Mouse (Mus musculus): ENCODE results near the gene Pin1rt1. TPM values are rescaled to one million over a fixed set of nuclear protein-coding genes. Genes with fewer than 3 reads are reported as not detected.

Pin1rt1 gene
- polyA plus RNA-seq, 1 experiment from 2014 or later = not detected

DNA sequence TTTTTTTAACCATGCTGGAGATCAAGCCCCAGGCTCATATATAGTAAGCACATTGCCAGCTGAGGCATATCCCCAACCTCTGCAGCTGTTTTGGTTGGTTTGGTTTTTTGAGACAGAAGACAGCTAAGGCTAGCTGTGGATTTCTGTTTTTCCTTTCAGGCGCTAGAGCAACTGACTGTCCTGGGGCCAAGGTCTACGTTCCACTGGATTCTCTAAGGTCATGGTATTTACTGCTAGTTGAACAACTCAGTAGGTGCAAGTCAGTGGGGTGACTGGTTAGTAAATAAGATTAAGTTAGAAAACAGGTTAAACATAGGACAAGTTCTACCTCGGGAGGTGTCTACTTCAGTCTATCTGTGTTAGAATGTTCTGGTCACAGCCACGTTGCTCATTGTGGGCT is 31.4 kb downstream of the Pin1rt1 start:
- Histone ChIP-seq H3K4me2 (ENCODE audit: low read depth, severe bottlenecking) (no peak overlapping the region), H3K9ac (ENCODE audit: low read length) (no peak overlapping the region), H3K9me3 (ENCODE audit: control insufficient read depth, low read length) (no peaks in the 10 kb centered on the region), H3K36me3 (ENCODE audit: control insufficient read depth, insufficient read depth, low read length) (peaks cover 2% of the 10 kb centered on the region; the same call in 1 of the 2 replicates), H3K27ac (replicated peaks; ENCODE audit: low read depth, low read length) (no peak overlapping the region), H3K4me1 (ENCODE audit: control insufficient read depth, insufficient read depth, low read length) (no peaks in the 10 kb centered on the region), H3K4me3 (ENCODE audit: low read depth, low read length) (no peak overlapping the region), H3K27me3 (ENCODE audit: control insufficient read depth, insufficient read depth, low read length) (no peaks in the 10 kb centered on the region)
- no peak for ATAC-seq (ENCODE audit: insufficient number of reproducible peaks, low FRiP score, low TSS enrichment, low read depth)
- no peak for DNase-seq (ENCODE audit: low spot score)
- 96% methylated on average over 4 of the region's 4 CpGs for WGBS

DNA sequence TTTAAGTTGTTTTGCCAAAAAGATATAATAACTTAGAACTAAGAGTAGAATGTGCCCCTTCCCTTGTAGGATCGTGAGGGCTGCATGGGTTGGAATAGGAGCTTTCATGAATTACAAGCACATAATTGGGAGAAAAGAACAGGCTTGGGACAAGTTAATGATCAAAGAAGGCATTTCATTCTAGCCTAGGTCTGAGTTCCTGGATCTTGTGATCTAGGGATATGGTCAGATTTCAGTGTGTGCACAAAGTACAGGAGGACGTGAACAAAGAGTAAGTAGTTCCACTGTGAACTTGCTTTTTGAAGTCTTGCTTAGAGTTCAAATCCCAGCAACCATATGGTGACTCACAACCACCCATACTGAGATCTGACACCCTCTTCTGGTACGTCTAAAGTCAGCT is 38.9 kb downstream of the Pin1rt1 start:
- Histone ChIP-seq H3K9ac (ENCODE audit: low read length) (no peak overlapping the region), H3K4me3 (ENCODE audit: low read depth, low read length) (no peak overlapping the region), H3K36me3 (ENCODE audit: control insufficient read depth, insufficient read depth, low read length) (no peaks in the 10 kb centered on the region), H3K27me3 (ENCODE audit: control insufficient read depth, insufficient read depth, low read length) (no peaks in the 10 kb centered on the region), H3K27ac (replicated peaks; ENCODE audit: low read depth, low read length) (no peak overlapping the region), H3K4me1 (ENCODE audit: control insufficient read depth, insufficient read depth, low read length) (no peaks in the 10 kb centered on the region), H3K4me2 (ENCODE audit: low read depth, severe bottlenecking) (no peak overlapping the region), H3K9me3 (ENCODE audit: control insufficient read depth, low read length) (no peaks in the 10 kb centered on the region)
- no peak for DNase-seq (ENCODE audit: low spot score)
- no peak for ATAC-seq (ENCODE audit: insufficient number of reproducible peaks, low FRiP score, low TSS enrichment, low read depth)
- 78% methylated on average over 3 of the region's 3 CpGs for WGBS

DNA sequence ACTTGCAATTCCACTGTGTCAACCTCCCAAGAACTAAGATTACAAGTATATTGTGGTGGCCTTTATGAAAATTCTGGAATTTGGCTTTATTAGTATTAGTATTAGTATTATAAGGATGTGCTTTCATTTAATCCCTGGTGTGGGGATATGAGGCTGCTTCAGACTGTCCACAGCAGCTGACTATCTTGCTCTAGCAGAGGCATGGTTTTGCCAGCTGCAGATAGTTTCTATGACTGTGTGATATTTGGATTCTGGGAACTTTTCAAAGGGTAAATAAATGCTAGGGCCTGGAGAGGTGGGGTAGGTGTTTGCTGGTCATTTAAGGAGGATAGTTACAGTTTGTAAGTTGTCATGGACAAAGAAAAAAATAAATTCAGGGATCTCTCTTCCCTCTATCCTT is 44.5 kb downstream of the Pin1rt1 start:
- Histone ChIP-seq H3K9ac (ENCODE audit: low read length) (no peak overlapping the region), H3K4me3 (ENCODE audit: low read depth, low read length) (no peak overlapping the region), H3K4me1 (ENCODE audit: control insufficient read depth, insufficient read depth, low read length) (no peaks in the 10 kb centered on the region), H3K27me3 (ENCODE audit: control insufficient read depth, insufficient read depth, low read length) (no peaks in the 10 kb centered on the region), H3K4me2 (ENCODE audit: low read depth, severe bottlenecking) (no peak overlapping the region), H3K27ac (replicated peaks; ENCODE audit: low read depth, low read length) (no peak overlapping the region), H3K9me3 (ENCODE audit: control insufficient read depth, low read length) (no peaks in the 10 kb centered on the region), H3K36me3 (ENCODE audit: control insufficient read depth, insufficient read depth, low read length) (peaks cover 2% of the 10 kb centered on the region; the same call in 1 of the 2 replicates)
- no peak for DNase-seq (ENCODE audit: low spot score)
- ATAC-seq (ENCODE audit: insufficient number of reproducible peaks, low FRiP score, low TSS enrichment, low read depth) = no peak

DNA sequence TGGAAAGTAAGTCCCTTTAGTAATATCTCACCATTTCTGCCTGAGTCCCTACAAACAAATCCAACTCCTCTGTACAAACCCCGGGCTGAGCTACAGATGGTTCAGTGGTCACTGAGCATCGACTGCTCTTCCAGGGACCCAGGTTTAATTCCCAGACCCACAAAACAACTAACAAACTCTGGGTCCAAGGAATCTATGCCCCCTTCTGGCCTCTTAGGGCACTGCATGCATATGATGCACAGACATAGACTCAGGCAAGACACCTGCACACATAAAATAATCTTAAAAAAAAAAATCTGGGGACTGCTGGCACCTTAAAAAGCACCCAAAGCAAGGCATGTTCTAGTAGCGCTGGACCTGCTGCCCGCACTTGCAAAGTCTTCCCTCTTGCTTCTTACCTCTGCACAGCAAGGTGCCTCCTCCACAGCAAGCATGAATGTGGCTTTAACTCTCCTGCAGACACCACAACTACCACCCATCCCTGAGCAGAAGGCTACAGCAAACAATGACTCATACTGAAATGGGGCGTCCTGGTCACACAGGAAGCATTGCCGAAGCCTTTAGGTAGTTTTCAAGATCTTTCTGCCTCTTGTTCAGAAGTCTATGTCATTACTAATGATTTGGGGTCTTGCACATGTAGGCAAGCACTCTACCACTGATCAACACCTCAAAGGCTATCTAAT is 46.9 kb downstream of the Pin1rt1 start:
- ATAC-seq (ENCODE audit: insufficient number of reproducible peaks, low FRiP score, low TSS enrichment, low read depth) = no peak
- no peak overlapping the region for H3K27ac ChIP-seq (replicated peaks; ENCODE audit: low read depth, low read length)

More for the DNA sequence above, 46.9 kb downstream of the Pin1rt1 start:
- no peaks in the 10 kb centered on the region for H3K27me3 ChIP-seq (ENCODE audit: control insufficient read depth, insufficient read depth, low read length)
- H3K4me1 ChIP-seq (ENCODE audit: control insufficient read depth, insufficient read depth, low read length) = no peaks in the 10 kb centered on the region
- WGBS = 84% methylated on average over 6 of the region's 6 CpGs
- H3K4me2 ChIP-seq (ENCODE audit: low read depth, severe bottlenecking) = no peak overlapping the region
- DNase-seq (ENCODE audit: low spot score) = no peak
- H3K36me3 ChIP-seq (ENCODE audit: control insufficient read depth, insufficient read depth, low read length) = peaks cover 11% of the 10 kb centered on the region; the same call in 1 of the 2 replicates
- H3K4me3 ChIP-seq (ENCODE audit: low read depth, low read length) = no peak overlapping the region
- no peaks in the 10 kb centered on the region for H3K9me3 ChIP-seq (ENCODE audit: control insufficient read depth, low read length)
- H3K9ac ChIP-seq (ENCODE audit: low read length) = no peak overlapping the region

Other genes starting within 250 kb of the Pin1rt1 start
- 13.5 and 14.2 TPM in 2 replicates for gene Hipk3, start 221.9 kb downstream of the Pin1rt1 start, polyA plus RNA-seq (2014; fragmentation: Nextera tagmentation; extraction: Ambion mirVana)
- gene Cstf3, start 125.9 kb downstream of the Pin1rt1 start, polyA plus RNA-seq (2014; fragmentation: Nextera tagmentation; extraction: Ambion mirVana) = 87.9 and 91.1 TPM in 2 replicates
- gene Tcp11l1, start 4.2 kb downstream of the Pin1rt1 start, polyA plus RNA-seq (2014; fragmentation: Nextera tagmentation; extraction: Ambion mirVana) = 63.2 and 64.8 TPM in 2 replicates
- gene Depdc7, start 26.5 kb upstream of the Pin1rt1 start, polyA plus RNA-seq (2014; fragmentation: Nextera tagmentation; extraction: Ambion mirVana) = 4.1 and 4.9 TPM in 2 replicates
- 19.2 and 19.7 TPM in 2 replicates for gene Qser1, start 100.4 kb upstream of the Pin1rt1 start, polyA plus RNA-seq (2014; fragmentation: Nextera tagmentation; extraction: Ambion mirVana)
- gene Prrg4, start 133.5 kb upstream of the Pin1rt1 start, polyA plus RNA-seq (2014; fragmentation: Nextera tagmentation; extraction: Ambion mirVana) = 0.68 and 0.96 TPM in 2 replicates
- 5.2 and 5.8 TPM in 2 replicates for gene Ccdc73, start 151.4 kb upstream of the Pin1rt1 start, polyA plus RNA-seq (2014; fragmentation: Nextera tagmentation; extraction: Ambion mirVana)